Mouse (Mus musculus) hindbrain, postnatal 0 days (tissue): ENCODE measurements around the gene AI854703. TPM values are rescaled to one million over a fixed set of nuclear protein-coding genes. Genes with fewer than 3 reads are reported as not detected.

Experiments used
- ATAC-seq: fragments of 200-750 bp; cut with Nextera tagmentation; 2 replicates; pipeline ENCODE4 v1.8.0; 2017; ENCODE audit warnings: mild to moderate bottlenecking, moderate TSS enrichment, moderate library complexity
- DNase-seq: peaks from one replicate; pipeline ENCODE4 v3.0.0-alpha.2; 2015; ENCODE audit warnings: low spot score
- H3K27ac ChIP-seq: fragments of 300-500 bp; sonication (generic); 2 replicates; pipeline ENCODE4 v1.5.1; 2014; ENCODE audit warnings: mild to moderate bottlenecking
- H3K27me3 ChIP-seq: fragments of 300-500 bp; sonication (generic); 2 replicates; pipeline ENCODE4 v1.6.1; 2014; ENCODE audit warnings: low read length, mixed read lengths; ENCODE audit not compliant: insufficient read depth
- H3K36me3 ChIP-seq: fragments of 300-500 bp; sonication (generic); 2 replicates; pipeline ENCODE4 v1.6.1; 2014; ENCODE audit warnings: low read length, mixed read lengths; ENCODE audit not compliant: insufficient read depth
- H3K4me1 ChIP-seq: fragments of 300-500 bp; sonication (generic); 2 replicates; pipeline ENCODE4 v1.6.1; 2014; ENCODE audit warnings: antibody characterized with exemption, low read length, mixed read lengths; ENCODE audit not compliant: insufficient read depth
- H3K4me2 ChIP-seq: fragments of 300-500 bp; sonication (generic); 2 replicates; pipeline ENCODE4 v1.6.1; 2014; ENCODE audit warnings: low read depth, mild to moderate bottlenecking, low read length, moderate library complexity, mixed read lengths
- H3K4me3 ChIP-seq: fragments of 300-500 bp; sonication (generic); 2 replicates; pipeline ENCODE4 v1.5.1; 2014; ENCODE audit warnings: low read length
- H3K9ac ChIP-seq: fragments of 300-500 bp; sonication (generic); replicated peaks from 2 replicates; pipeline ENCODE4 v1.6.1; 2014; ENCODE audit warnings: mild to moderate bottlenecking, low read length, moderate library complexity, mixed read lengths
- H3K9me3 ChIP-seq: fragments of 300-500 bp; sonication (generic); 2 replicates; pipeline ENCODE4 v1.6.1; 2016; ENCODE audit warnings: low read length, mixed read lengths
- CTCF ChIP-seq: IDR thresholded peaks from 2 replicates; pipeline ENCODE4 v1.5.1; 2016; ENCODE audit warnings: antibody characterized with exemption, control low read depth, low read depth
- WGBS: fragments of 180-500 bp; shearing (Covaris S2); extraction: QIAGEN DNeasy Blood & Tissue Kit; methylation state at CpG from one replicate; pipeline ENCODE4 v1.1.7; 2014; 5-methylcytosine and 5-hydroxymethylcytosine counted together
- polyA plus RNA-seq: library from polyadenylated mRNA; unstranded; fragments of >200 nt; fragmentation: Nextera tagmentation; extraction: Ambion mirVana; gene quantifications from 2 replicates; pipeline ENCODE4 v1.2.1, GENCODE M21; 2015
- total RNA-seq: library from RNA; depleted of rRNA; stranded (reverse); fragments of >200 nt; gene quantifications from 2 replicates; pipeline ENCODE4 v1.2.3, GENCODE M21; 2014

AI854703 gene
- total and polyA plus RNA-seq, 2 experiments from 2014 or later, result 29.3 to 54.9 TPM

GRCm38 (mm10) chr6:48647611-48648010, 21.0 kb downstream of the AI854703 start:
- H3K4me2 ChIP-seq, result no peak overlapping the region
- H3K9ac ChIP-seq, result no peak overlapping the region
- no peak overlapping the region for H3K27ac ChIP-seq
- no peaks in the 10 kb centered on the region for H3K27me3 ChIP-seq
- WGBS, result 90% methylated on average over 2 of the region's 2 CpGs
- H3K4me3 ChIP-seq, result no peak overlapping the region
- no peaks in the 10 kb centered on the region for H3K9me3 ChIP-seq
- no peak for ATAC-seq
- H3K36me3 ChIP-seq, result no peaks in the 10 kb centered on the region
- no peaks in the 10 kb centered on the region for H3K4me1 ChIP-seq
- no peak for DNase-seq
- no peak for TF ChIP-seq CTCF

GRCm38 (mm10) chr6:48648779-48649178, 22.2 kb downstream of the AI854703 start:
- H3K36me3 ChIP-seq, result no peaks in the 10 kb centered on the region
- H3K4me2 ChIP-seq, result no peak overlapping the region
- H3K27me3 ChIP-seq, result no peaks in the 10 kb centered on the region
- H3K9me3 ChIP-seq, result no peaks in the 10 kb centered on the region
- ATAC-seq (no peak), DNase-seq (no peak)
- no peak overlapping the region for H3K27ac ChIP-seq
- no peak overlapping the region for H3K9ac ChIP-seq
- no peak overlapping the region for H3K4me3 ChIP-seq
- WGBS, result 90% methylated on average over 4 of the region's 4 CpGs
- no peaks in the 10 kb centered on the region for H3K4me1 ChIP-seq
- no peak for TF ChIP-seq CTCF

- Histone ChIP-seq H3K4me1 (no peaks in the 10 kb centered on the region), H3K9ac (no peak overlapping the region), H3K4me2 (no peak overlapping the region), H3K36me3 (no peaks in the 10 kb centered on the region), H3K4me3 (no peak overlapping the region), H3K27me3 (no peaks in the 10 kb centered on the region), H3K27ac (no peak overlapping the region), H3K9me3 (no peaks in the 10 kb centered on the region)
- WGBS, result 91% methylated on average over 9 of the region's 9 CpGs
- no peak for DNase-seq
- no peak for TF ChIP-seq CTCF
- ATAC-seq, result no peak
Observed at GRCm38 (mm10) chr6:48650041-48650440, 23.5 kb downstream of the AI854703 start.

GRCm38 (mm10) chr6:48658721-48659120, 32.2 kb downstream of the AI854703 start:
- no peak overlapping the region for H3K9ac ChIP-seq
- no peaks in the 10 kb centered on the region for H3K9me3 ChIP-seq
- no peak for ATAC-seq
- H3K36me3 ChIP-seq, result no peaks in the 10 kb centered on the region
- no peaks in the 10 kb centered on the region for H3K4me1 ChIP-seq
- H3K27me3 ChIP-seq, result no peaks in the 10 kb centered on the region
- 85% methylated on average over 5 of the region's 5 CpGs for WGBS
- no peak for DNase-seq
- H3K27ac ChIP-seq, result no peak overlapping the region
- TF ChIP-seq CTCF, result no peak
- no peak overlapping the region for H3K4me2 ChIP-seq
- H3K4me3 ChIP-seq, result no peak overlapping the region

- DNase-seq (no peak), ATAC-seq (no peak)
- Histone ChIP-seq H3K27me3 (no peaks in the 10 kb centered on the region), H3K4me1 (no peaks in the 10 kb centered on the region), H3K9me3 (no peaks in the 10 kb centered on the region), H3K4me2 (no peak overlapping the region), H3K9ac (no peak overlapping the region), H3K4me3 (no peak overlapping the region), H3K36me3 (no peaks in the 10 kb centered on the region), H3K27ac (no peak overlapping the region)
- WGBS, result 82% methylated on average over 4 of the region's 4 CpGs
- TF ChIP-seq CTCF, result no peak
Observed at GRCm38 (mm10) chr6:48664750-48665149, 38.2 kb downstream of the AI854703 start.

GRCm38 (mm10) chr6:48665471-48665870, 38.9 kb downstream of the AI854703 start:
- Histone ChIP-seq H3K9me3 (no peaks in the 10 kb centered on the region), H3K27me3 (no peaks in the 10 kb centered on the region), H3K4me1 (no peaks in the 10 kb centered on the region), H3K4me2 (no peak overlapping the region), H3K4me3 (no peak overlapping the region), H3K36me3 (no peaks in the 10 kb centered on the region), H3K27ac (no peak overlapping the region), H3K9ac (no peak overlapping the region)
- WGBS, result 96% methylated on average over 9 of the region's 9 CpGs
- no peak for TF ChIP-seq CTCF
- no peak for ATAC-seq
- DNase-seq, result no peak

GRCm38 (mm10) chr6:48666159-48666586, 39.6 kb downstream of the AI854703 start:
- Histone ChIP-seq H3K36me3 (no peaks in the 10 kb centered on the region), H3K4me2 (no peak overlapping the region), H3K4me3 (no peak overlapping the region), H3K4me1 (no peaks in the 10 kb centered on the region), H3K27ac (no peak overlapping the region), H3K9me3 (no peaks in the 10 kb centered on the region), H3K27me3 (no peaks in the 10 kb centered on the region), H3K9ac (no peak overlapping the region)
- no peak for TF ChIP-seq CTCF
- DNase-seq, result no peak
- WGBS, result 64% methylated on average over 7 of the region's 7 CpGs
- no peak for ATAC-seq
